Mouse (Mus musculus): ENCODE results near the gene Stx4a.
"Not testable (repeated sequence)": the region's sequence is repeated elsewhere in the genome, so short reads cannot be mapped to it uniquely, and the experiment has no call there.

Stx4a gene

DNA sequence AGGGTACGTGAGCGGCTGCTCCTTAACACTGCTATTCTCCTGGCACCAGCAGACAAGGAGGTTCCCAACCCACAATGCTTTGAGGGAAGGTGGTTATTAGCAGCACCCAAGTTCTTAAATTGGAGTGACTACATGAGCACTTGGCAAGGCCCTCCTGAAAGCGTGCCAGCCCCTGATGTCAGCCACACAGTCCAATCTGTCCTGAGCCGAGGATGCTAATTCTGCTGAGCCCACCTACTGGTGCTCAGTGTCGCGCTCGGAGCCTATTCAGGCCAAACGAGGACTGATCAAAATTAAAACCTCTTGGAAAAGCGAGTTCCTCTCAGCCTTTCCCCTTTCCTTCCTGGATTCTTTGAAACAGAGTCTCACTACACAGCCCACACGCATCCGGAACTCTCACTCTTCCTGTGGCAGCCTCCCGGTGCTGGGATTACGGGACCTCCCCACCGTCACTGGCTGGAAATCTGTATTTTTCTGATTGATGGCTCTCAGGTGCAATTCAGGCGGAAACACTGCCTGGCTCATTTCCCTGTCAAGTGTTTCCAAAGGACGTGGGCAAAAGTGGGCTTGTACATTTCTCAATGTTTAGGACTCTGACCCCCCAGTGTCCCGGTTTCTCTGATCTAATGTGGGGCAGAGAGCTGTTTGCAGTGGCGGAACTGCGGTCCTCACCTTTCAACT, 9.7 kb upstream of the Stx4a start:
- DNase-seq (ENCODE audit: low spot score in 2 of 2): no peak

DNA sequence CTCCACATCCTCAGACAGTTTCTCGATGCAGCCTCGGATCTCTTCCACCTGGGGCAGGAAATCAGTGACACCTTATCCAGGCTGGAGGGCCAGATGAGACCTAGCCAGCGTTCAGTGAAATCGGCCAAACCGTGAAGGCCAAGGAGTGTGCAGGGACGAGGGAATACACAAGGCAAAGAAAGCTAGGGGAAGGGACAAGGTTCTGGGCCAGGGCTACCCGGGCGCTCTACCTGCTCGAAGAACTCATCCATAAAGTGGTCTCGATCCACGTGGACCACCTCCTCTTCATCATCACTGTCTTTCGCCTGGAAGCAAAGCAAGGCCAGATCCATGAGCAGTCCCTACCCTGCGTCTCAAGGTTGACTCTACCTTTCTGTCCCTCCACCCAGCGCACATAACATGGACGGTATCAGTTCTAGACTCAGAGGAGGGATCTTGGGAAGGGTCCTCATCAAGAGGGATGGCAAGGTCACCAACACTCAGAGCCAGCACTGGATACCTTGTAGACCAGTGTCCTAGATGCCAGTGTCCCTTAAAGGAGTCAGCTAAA, 8.9 kb upstream of the Stx4a start:
- no peak for DNase-seq (ENCODE audit: low spot score in 2 of 2)

DNA sequence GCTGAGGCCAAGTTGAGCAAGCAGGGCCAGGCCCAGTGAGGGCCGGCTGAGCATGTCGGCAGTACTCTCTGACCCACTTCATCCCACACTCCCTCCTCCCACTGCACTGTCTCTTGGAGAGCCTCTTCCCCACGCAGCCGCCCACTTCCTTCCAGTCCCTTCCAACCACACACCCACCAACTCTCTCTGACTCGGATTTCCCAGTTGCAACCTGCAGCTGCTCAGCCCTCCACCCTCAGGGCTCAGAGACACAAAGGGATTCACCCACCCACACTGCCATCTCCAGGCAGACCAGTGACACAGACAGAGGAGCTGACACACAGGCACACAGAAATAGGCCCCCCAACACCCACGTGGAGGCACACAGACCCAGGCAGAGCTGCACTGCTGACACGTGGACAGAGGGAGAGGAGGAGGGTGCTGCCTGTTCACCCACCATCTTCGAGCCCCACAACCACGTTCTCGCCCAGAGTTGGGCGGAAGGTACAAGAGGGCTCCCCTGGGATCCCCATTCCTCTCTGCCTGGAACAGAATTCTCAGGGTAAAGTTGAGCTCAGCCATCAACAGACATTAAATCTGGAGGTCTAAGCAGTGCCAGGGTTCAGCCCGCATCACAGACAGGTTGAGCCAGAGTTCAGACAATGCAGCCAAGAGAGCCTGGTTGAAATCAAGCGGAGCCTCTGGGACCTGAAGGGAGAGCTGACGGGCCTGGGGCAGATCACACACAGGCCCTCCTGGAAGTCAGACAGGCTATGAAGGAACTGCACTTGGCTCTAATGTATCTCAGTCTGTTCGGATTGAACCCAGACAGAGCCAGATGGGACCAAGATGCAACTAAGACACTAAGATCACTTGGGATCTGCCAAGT, 7.9 kb upstream of the Stx4a start:
- no peak for DNase-seq (ENCODE audit: low spot score in 2 of 2)

DNA sequence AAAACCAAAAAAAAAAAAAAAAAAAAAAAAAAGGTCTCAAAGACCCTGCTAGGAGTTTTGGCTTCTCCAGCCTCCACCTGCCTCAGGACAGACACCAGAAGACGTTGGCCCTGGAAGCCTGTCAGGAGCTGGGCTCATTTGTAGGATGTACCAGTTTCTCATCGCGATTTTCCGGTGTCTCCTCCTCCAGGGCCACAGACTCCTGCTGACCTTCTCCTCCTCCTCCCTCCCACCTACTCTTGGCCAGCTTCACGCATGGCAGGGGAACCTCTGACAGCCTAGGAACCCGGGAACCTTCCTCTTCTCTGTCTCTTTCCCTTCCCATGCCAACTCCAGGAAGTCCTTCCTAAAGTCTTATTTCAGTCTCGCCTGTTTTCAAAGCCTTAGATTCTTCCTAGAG, 7.0 kb upstream of the Stx4a start:
- DNase-seq (ENCODE audit: low spot score in 2 of 2): no peak

DNA sequence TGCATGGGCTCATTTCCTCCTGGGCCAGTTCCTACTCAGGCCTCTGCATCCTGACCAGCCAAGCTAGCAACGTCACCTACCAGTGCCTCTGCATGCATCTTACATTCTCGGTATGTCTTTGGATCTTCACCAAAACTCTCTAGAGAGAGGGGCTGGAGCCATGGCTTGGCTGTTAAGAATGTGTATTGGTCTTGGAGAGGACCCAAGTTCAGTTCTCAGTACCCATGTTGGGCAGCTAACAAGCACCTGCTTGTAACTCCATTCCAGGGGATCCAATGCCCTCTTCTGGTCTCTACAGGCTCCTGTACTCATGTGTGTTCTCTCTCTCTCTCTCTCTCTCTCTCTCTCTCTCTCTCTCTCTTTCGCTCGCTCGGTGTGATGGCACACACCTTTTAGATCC, 6.3 kb upstream of the Stx4a start:
- no peak for DNase-seq (ENCODE audit: low spot score in 2 of 2)

DNA sequence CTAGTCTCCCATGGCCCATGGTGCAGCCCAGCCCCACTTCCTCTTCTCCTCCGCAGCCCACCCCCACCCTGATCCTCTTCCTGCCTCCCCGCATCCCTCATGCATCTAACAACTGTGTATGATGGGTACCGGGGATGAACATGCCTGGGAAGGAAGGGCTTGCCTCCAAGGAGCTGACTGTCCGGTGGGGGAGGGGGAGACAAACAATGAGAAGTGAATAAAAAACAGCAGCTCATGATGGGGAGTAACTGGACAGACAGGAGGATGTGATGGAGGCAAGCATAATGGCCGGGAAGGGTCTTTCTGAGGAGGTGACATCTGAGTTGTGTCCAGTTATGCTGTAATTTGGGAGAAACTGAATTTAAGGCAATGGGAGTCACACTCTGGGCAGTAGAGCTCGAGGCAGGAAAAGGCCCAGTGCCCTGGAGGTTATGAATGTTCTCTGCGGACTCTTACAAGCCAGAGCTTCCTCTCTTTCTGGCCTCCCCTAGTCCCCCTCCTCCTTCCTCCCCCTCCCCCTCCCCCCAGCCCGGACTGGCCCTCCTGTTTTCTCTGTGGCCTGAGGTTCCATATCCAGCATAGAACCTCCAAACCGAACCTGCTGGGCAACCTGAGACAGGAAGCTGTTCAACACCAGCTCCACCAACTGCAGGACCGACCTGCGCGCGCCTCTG, 3.1 kb upstream of the Stx4a start:
- no peak for DNase-seq (ENCODE audit: low spot score in 2 of 2)

DNA sequence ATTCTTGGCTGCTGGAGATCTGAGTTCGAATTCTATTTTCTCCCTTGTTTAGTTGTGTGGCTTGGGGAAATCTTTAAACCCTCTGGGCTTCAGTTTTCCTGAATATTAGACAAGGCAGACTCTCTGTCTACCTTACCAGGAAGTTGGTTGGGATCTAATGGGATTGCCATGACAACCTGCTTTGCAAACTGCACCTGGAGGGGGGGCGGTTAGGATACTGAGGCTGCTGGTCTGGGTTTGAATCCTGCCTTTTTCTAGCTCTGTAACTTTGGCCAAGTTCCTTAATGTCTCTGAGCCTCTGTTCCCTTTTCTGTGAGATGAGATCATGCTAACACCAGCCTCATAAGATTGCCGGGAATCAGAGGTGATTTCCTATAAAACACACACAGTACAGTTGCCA, 1.6 kb upstream of the Stx4a start:
- DNase-seq (ENCODE audit: low spot score in 2 of 2): no peak

DNA sequence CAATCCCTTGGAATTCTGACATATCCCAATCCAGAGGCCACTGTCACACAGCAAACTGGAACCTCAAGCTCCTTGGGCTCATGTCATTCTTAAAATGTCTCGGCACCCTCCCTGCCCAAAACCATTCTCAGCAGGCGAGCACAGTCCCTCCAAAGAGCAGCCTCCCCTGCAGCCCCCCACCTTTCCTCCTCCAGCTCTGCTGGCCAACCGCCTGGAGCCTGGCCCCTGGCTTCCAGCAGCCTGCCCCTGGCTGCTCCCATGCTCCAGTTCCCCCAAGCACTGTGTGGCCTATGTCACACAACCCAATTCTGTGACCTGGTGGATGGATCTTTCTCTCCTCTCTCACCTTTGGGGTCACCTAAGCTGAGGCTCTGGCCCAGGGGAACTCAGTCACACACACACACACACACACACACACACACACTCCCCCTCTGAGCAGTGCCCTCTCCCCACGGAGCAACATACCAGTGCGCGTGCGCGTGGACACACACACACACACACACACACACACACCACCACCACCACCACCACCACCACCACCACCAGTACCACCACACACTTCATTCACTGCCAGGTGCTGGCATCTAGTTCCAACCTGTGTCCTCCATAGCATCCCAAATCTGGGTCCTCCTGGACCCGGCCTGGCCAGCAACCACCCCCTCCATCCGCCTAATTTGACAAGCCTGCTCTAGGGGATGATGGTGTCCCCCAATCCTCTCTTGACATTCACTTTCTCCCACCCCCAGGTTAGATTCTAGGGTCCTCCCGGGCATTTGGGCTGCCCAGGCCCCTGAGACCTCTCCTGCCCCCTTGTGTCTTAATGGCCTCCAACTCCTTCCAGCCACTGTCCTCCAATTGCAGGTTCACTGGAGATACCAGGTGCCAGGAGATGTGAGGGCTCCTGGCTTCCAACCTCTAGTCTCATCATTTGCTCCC, 590 bp upstream of the Stx4a start:
- DNase-seq (ENCODE audit: low spot score in 2 of 2): no peak

DNA sequence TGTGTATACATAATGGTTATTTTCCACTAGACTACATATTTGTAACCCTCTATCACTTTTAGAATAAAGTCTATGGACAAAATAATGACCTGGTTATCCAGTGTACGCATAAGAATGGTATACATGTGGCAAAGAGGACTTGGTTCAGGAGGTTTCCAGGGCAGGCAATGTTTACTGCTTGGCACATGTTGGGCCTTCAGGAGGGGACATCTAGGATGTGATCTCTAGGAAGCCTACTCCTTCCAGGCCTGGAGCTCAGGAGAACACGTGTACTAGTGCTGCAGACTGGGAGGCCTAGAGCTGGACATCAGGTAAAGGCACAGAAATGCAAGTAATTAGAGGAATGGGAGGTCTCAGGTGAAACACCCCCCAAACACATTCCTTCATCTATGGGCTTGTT, 11.5 kb downstream of the Stx4a start:
- DNase-seq (ENCODE audit: low spot score in 2 of 2): no peak

DNA sequence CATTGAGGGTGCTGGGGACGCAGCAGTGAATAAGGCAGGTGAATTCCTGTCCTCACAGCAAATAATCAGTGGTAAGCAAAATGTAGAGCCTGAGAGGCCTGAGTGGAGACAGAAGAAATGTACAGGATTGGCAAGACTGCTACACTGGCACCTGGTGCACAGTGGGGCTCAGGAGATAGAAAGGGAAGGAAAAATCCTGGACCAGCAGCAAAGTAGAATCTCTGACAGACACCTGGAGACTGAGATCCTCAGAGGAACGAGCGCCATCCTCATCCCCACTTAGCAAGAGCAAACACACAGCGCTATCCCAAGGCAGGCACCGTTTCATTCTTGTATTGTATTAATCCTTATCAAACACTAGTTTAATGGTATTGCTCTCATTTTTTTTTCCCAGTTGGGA, 13.4 kb downstream of the Stx4a start:
- DNase-seq (ENCODE audit: low spot score in 2 of 2): no peak

DNA sequence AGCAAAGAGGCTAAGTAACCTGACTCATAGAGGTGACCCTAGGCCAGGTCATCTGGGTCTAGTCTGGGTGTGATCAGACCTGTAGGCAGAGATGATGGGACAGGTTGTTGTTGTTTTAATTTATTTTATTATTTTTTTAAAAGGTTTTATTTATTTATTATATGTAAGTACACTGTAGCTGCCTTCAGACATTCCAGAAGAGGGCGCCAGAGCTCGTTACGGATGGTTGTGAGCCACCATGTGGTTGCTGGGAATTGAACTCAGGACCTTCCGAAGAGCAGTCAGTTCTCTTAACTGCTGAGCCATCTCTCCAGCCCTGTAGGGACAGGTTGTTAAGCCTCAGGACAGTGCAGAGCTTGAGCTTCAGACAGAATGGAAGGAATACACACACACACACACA, 13.8 kb downstream of the Stx4a start:
- not testable (repeated sequence) for DNase-seq (ENCODE audit: low spot score in 2 of 2)

DNA sequence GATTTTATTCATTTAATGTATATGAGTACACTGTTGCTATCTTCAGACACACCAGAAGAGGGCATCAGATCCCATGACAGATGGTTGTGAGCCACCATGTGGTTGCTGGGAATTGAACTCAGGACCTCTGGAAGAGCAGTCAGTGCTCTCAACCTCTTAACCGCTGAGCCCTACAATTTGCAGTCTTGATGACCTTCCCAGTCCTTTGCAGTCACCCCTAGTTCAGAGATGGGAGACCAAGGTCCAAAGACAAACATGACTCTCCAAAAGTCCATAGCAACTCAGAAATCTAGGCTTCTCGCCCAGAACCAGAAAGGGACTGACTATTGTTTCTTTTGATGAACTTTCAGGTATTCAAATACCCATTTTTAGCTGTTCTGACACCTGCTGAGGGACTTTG, 15.9 kb downstream of the Stx4a start:
- not testable (repeated sequence) for DNase-seq (ENCODE audit: low spot score in 2 of 2)

DNA sequence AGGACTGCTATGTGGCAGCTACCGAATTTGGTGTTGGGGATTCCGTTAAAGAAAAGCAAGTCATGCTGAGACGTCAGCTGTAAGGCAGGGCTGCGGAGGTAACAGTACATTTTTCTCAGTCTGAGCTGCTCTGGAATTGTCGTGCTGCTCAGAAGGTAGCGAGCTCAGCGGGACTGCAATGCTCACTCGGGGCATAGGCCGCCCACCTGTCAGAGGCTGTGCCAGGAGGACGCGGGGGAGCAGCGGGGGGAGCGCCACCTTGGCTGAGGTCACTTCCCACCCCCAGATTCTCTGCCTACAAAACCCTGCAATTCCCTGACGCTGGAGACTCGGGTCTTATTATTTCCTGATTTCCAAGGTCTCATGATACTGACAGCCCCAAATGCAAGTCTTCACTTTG, 16.8 kb downstream of the Stx4a start:
- peak in 1 of 2 experiments; percentile 15 for DNase-seq (ENCODE audit: low spot score in 2 of 2)

DNA sequence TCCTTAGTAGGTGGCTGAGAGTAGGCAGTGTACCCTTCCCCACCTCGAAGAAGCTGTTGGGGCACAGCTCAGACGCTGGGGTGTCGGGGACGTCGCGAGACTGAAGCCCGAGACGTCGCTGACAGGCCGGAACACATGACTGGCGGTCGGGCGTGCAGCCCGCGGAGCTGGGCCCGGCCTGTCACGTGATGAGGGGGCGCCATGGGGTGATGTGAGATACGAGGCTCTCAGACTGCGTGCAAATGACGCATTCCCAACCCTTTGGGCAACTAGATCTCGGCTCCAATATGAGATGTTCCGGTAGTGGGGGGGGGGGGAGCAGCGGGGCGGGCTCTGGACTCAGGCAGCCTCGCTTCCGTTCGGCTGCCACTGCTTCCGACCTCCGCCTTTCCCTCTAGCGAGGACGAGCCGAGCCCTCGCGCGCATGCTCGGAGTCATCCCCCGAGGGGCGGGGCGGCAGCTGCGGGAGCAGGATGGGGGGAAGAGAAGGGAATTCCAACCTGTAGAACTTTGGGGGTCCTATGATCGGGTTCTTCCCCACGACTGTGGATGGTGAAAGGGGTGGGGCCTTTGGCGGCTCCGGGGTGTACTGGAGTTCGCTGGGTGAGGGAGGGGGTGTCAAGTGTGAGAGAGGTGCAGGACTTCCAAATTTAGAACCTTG, 17.4 kb downstream of the Stx4a start:
- peak; percentile 73 to 81 for DNase-seq (ENCODE audit: low spot score in 2 of 2)

DNA sequence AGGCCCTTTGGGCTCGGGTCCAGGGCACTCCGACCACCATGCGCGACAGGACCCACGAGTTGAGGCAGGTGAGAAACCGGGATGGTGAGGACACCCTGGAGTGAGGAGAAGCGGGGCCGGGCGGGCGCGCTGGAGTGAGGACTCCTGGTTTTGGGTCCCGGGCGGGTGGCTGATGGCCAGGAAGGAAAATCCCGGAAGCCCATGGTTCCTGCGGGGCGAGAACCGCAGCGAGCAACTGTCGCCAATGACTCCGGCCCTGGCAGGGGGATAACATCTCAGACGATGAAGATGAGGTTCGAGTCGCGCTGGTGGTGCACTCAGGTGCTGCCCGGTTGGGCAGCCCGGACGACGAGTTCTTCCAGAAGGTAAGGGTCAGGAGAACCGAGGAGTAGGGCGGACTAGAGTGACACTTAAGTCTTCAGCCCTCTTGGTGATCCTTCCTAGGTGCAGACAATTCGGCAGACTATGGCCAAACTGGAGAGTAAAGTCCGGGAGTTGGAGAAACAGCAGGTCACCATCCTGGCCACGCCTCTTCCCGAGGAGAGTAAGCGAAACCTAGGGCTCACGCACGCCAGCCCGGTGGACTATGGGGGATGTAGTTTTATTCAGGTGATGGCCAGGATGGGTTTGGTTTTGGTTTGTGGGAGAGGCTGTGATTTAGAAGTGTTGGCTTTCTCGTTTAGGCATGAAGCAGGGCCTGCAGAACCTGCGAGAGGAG, 18.1 kb downstream of the Stx4a start:
- DNase-seq (ENCODE audit: low spot score in 2 of 2): peak; percentile 54 to 73

DNA sequence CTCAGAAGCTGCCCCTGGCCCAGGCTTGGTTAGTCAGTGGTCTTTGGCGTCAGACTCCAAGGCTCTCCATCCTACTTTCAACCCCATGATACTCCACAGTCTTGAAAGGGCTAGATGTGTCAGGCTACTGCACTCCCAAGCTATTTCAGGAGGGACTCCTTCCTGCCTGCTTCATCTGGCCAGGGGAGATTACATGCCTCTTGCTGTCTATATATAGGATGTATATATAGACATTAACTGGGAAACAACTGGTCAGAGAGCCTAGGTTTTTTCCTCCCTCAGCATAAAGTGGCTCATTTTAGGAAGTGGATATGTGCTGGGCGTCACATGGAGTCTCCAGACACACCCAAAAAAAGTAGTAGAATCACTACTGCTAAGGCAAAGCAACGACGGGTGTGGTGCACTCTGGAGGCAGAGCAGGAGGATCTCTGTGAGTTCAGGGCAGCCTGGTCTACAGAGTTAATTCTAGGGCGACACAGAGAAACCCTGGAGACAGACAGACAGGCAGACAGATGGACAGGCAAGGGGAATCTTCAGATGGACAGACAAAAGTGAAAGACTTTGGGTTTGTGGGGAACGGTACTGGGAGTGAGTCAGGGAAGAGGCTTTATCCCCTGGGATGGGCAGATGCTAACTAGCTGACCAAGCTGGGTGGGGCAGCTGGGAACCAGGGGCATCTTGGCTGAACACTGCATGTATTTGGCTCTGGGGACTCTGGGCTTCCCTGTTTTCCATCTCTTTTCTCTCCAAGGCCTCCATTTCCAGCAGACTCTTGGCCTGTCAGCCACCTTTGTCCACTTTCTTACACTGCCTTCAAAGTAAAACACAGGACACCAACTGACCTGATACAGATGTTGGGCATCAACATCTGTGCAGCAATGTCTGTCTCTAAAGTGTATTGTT, 26.1 kb downstream of the Stx4a start:
- no peak for DNase-seq (ENCODE audit: low spot score in 2 of 2)

DNA sequence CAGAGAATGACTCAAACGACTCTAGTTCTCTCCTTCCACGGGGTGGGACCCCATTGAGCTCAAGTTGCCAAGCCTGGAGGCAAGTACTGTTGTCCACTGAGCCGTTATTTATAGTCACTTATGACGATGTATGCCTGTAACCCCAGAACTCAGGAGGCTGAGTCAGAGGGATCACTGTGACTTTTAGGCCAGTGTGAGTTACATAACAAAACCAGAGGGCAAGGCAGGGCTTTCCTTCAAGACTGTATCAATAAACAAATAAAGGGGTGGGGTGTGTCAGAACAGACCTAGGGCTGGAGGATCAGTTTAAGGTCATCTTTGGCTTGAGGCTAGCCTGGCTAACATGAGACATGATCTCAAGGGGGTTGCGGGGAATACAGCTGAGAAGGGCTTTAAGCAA, 26.8 kb downstream of the Stx4a start:
- DNase-seq (ENCODE audit: low spot score in 2 of 2): no peak

DNA sequence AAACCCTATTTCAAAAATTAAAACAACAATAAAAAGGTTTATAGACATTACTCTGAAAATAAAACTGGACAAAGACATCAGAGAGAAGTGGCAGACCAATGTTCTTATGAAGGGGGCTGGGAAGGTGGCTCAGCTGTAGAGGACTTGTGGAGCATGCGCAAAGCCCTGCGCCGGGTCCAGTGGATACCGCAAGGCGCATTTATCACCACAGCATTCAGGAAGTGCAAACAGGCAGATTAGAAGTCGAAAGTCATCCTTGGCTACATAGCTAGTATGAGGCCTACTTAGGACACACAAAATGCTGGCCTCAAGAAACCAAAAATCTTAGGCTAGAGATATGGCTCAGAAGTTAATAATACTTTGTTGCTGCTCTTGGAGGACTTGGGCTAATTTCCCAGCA, 34.2 kb downstream of the Stx4a start:
- DNase-seq (ENCODE audit: low spot score in 2 of 2): no peak

DNA sequence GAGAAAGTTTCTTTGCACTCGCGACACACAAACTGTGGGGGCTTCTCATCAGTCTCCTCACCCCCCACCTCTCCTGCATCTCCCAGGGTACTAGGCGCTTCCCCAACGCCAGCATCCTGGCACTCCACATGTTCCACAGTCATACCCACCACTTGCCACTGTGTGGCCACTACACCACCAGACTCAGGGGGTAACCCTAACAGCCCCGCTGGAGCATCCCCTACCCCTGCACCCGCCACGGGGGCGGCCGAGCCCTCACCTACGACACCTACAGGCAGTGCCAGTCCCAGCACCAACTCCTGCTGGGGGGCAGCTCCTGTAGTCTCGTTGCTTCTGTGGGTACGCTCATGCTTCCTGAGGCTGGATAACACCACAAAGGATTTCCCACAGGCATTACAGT, 42.3 kb downstream of the Stx4a start:
- no peak for DNase-seq (ENCODE audit: low spot score in 2 of 2)

Data from spleen, postnatal 14 days (tissue).